Mouse (Mus musculus): Measurements from ENCODE around the gene Gstt4. TPM values are rescaled to one million over a fixed set of nuclear protein-coding genes. Genes with fewer than 3 reads are reported as not detected.
"Not testable (repeated sequence)": the region's sequence is repeated elsewhere in the genome, so short reads cannot be mapped to it uniquely, and the experiment has no call there.

Gstt4 gene
- polyA plus RNA-seq, 1 experiment from 2014 or later: not detected

DNA sequence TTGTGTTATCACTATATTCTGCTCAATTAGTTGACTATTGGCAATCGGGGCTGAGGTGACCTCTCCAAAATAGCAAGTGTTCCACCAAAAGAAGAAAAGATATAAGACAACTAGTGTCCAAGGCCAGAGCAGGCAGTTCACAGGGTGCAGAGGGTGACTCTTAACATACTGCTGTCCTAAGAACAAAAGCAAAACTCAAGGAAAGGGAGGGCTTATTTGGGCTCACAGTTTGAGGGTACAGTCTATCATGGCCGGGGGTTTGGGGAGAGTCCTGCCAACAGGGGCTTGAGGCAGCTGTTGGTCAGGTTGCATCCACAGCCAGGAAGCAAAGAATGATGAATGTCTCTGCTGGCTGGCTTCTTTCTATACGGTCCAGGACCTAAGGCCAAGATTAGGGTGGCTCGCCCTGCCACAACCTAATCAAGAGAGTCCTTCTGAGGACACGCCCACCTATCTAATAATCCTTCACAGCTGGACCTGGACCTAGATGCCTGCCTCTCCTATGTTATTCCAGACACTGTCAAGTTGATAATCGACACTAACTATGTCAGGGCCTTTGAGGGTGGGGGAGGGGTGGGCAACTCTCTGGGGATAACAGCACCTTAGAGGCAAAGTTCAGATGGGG lies 23.1 kb upstream of the Gstt4 start:
- no peaks in the 10 kb centered on the region for H3K27me3 ChIP-seq (replicated peaks; ENCODE audit: control insufficient read depth, insufficient read depth, low read length)
- no peak overlapping the region for H3K9ac ChIP-seq (ENCODE audit: low read length)
- H3K4me1 ChIP-seq (replicated peaks; ENCODE audit: control insufficient read depth, insufficient read depth, low read length): no peaks in the 10 kb centered on the region; the same call in 1 of the 2 replicates
- no peak overlapping the region for H3K4me3 ChIP-seq (ENCODE audit: low read depth, low read length)
- no peak for ATAC-seq (replicated peaks; ENCODE audit: low FRiP score, low TSS enrichment, low read depth)
- no peak for DNase-seq (ENCODE audit: low spot score)
- no peaks in the 10 kb centered on the region for H3K9me3 ChIP-seq (ENCODE audit: control insufficient read depth, low read length)
- H3K4me2 ChIP-seq (ENCODE audit: low read length): no peak overlapping the region
- no peak overlapping the region for H3K27ac ChIP-seq (ENCODE audit: low read depth)
- H3K36me3 ChIP-seq (ENCODE audit: control insufficient read depth, insufficient read depth, low read length): no peaks in the 10 kb centered on the region
- WGBS: 81% methylated on average over 6 of the region's 6 CpGs

DNA sequence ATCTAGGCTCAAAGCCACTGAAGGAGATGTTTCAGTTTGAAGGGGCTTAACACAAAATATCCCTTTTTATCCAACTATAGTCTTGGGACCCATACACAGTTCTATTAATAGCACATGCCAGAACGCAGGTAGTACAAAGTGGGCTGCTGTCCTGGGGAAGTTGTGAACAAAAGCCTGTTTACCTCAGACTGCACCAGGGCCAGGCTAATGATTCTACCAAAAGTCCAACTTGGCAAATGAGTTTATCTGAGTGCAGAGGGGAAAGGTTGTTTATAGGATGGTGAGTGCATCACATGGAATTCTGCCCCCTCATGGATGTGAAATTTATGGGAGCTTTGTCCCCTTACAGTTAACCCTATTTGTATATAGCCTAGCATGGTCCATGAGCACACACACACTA lies 22.5 kb upstream of the Gstt4 start:
- no peak for ATAC-seq (replicated peaks; ENCODE audit: low FRiP score, low TSS enrichment, low read depth)
- no peaks in the 10 kb centered on the region; the same call in 1 of the 2 replicates for H3K4me1 ChIP-seq (replicated peaks; ENCODE audit: control insufficient read depth, insufficient read depth, low read length)
- H3K27me3 ChIP-seq (replicated peaks; ENCODE audit: control insufficient read depth, insufficient read depth, low read length): no peaks in the 10 kb centered on the region
- no peak overlapping the region for H3K4me3 ChIP-seq (ENCODE audit: low read depth, low read length)
- H3K27ac ChIP-seq (ENCODE audit: low read depth): no peak overlapping the region
- WGBS: 63% methylated on average over 1 of the region's 1 CpGs
- no peak overlapping the region for H3K9ac ChIP-seq (ENCODE audit: low read length)
- H3K36me3 ChIP-seq (ENCODE audit: control insufficient read depth, insufficient read depth, low read length): no peaks in the 10 kb centered on the region
- no peak overlapping the region for H3K4me2 ChIP-seq (ENCODE audit: low read length)
- no peak for DNase-seq (ENCODE audit: low spot score)
- H3K9me3 ChIP-seq (ENCODE audit: control insufficient read depth, low read length): no peaks in the 10 kb centered on the region

- not testable (repeated sequence) for H3K4me1 ChIP-seq (replicated peaks; ENCODE audit: control insufficient read depth, insufficient read depth, low read length); H3K4me2 ChIP-seq (ENCODE audit: low read length); H3K36me3 ChIP-seq (ENCODE audit: control insufficient read depth, insufficient read depth, low read length); H3K9me3 ChIP-seq (ENCODE audit: control insufficient read depth, low read length); H3K27ac ChIP-seq (ENCODE audit: low read depth); H3K27me3 ChIP-seq (replicated peaks; ENCODE audit: control insufficient read depth, insufficient read depth, low read length); H3K9ac ChIP-seq (ENCODE audit: low read length); DNase-seq (ENCODE audit: low spot score); H3K4me3 ChIP-seq (ENCODE audit: low read depth, low read length); ATAC-seq (replicated peaks; ENCODE audit: low FRiP score, low TSS enrichment, low read depth)
- WGBS: 78% methylated on average over 6 of the region's 6 CpGs
Observed at GRCm38 (mm10) chr10:75843898-75844297, 21.6 kb upstream of the Gstt4 start.

- Histone ChIP-seq H3K4me2 (ENCODE audit: low read length) (no peak overlapping the region), H3K4me3 (ENCODE audit: low read depth, low read length) (no peak overlapping the region), H3K27me3 (replicated peaks; ENCODE audit: control insufficient read depth, insufficient read depth, low read length) (no peaks in the 10 kb centered on the region), H3K9me3 (ENCODE audit: control insufficient read depth, low read length) (no peaks in the 10 kb centered on the region), H3K27ac (ENCODE audit: low read depth) (no peak overlapping the region), H3K4me1 (replicated peaks; ENCODE audit: control insufficient read depth, insufficient read depth, low read length) (peaks cover 24% of the 10 kb centered on the region), H3K36me3 (ENCODE audit: control insufficient read depth, insufficient read depth, low read length) (no peaks in the 10 kb centered on the region), H3K9ac (ENCODE audit: low read length) (no peak overlapping the region)
- no peak for ATAC-seq (replicated peaks; ENCODE audit: low FRiP score, low TSS enrichment, low read depth)
- WGBS: 87% methylated on average over 10 of the region's 10 CpGs
- DNase-seq (ENCODE audit: low spot score): no peak
Observed at GRCm38 (mm10) chr10:75839092-75839491, 16.7 kb upstream of the Gstt4 start.

GRCm38 (mm10) chr10:75837248-75837759 lies 15.0 kb upstream of the Gstt4 start, which contains the start of gene Gstt2:
Gene Gstt2, minus strand, starts transcription at chr10:75837424.
- Histone ChIP-seq H3K27me3 (replicated peaks; ENCODE audit: control insufficient read depth, insufficient read depth, low read length) (no peaks in the 10 kb centered on the region), H3K4me1 (replicated peaks; ENCODE audit: control insufficient read depth, insufficient read depth, low read length) (peaks cover 33% of the 10 kb centered on the region), H3K36me3 (ENCODE audit: control insufficient read depth, insufficient read depth, low read length) (no peaks in the 10 kb centered on the region), H3K9ac (ENCODE audit: low read length) (peak within 1 kb of the TSS; percentile 56), H3K4me3 (ENCODE audit: low read depth, low read length) (peak within 1 kb of the TSS; percentile 46), H3K27ac (ENCODE audit: low read depth) (peak within 1 kb of the TSS; percentile 84), H3K9me3 (ENCODE audit: control insufficient read depth, low read length) (no peaks in the 10 kb centered on the region), H3K4me2 (ENCODE audit: low read length) (peak within 1 kb of the TSS; percentile 68)
- ATAC-seq (replicated peaks; ENCODE audit: low FRiP score, low TSS enrichment, low read depth) (peak; percentile 73), DNase-seq (ENCODE audit: low spot score) (peak; percentile 91)
- WGBS: under 1% methylated on average over 21 of the region's 21 CpGs

DNA sequence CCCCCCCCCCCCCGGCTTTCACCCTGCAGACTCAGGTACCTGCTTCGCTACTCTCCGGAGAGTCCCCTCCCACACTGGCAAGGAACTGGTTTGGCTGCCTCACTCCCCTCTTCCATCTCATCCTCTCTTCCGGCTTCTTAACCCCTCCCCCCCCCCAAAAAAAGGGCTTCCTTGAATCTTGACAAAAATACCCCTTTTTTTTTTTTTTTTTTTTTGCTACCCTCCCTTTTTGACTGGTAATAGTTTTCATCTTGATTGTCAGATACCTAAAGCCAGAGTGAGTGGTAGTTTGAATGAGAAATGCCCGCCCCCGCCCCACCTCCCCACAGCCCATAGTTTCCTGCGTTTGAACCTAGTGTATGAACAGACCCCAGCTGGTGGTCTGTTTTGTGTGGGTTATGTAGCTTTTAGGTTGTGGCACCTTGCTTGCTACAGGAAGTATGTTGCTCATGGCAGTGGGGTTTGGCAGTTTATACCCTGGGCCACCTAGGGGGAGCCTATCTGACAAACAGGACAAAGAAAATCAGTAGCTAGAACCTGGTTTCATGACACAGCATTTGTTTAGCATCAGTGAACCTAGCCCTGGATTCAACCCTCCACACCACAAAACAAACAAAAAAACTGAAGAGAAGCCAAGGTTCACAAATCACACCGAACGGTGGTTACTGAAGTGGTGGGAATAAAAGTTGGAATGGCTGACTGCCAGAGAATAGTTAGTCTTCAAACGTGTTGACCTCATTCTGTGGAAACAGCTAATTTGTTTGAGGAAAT lies 13.6 kb upstream of the Gstt4 start:
- 0 out of 2 replicates have a peak overlapping the region, but pooled peaks have one; percentile 33 for H3K4me3 ChIP-seq (ENCODE audit: low read depth, low read length)
- ATAC-seq (replicated peaks; ENCODE audit: low FRiP score, low TSS enrichment, low read depth) (no peak; the same call in 1 of the 2 replicates), DNase-seq (ENCODE audit: low spot score) (no peak)
- H3K4me2 ChIP-seq (ENCODE audit: low read length): peak overlapping the region; percentile 74
- no peaks in the 10 kb centered on the region for H3K36me3 ChIP-seq (ENCODE audit: control insufficient read depth, insufficient read depth, low read length)
- H3K4me1 ChIP-seq (replicated peaks; ENCODE audit: control insufficient read depth, insufficient read depth, low read length): peaks cover 33% of the 10 kb centered on the region
- H3K9ac ChIP-seq (ENCODE audit: low read length): no peak overlapping the region
- WGBS: 15% methylated on average over 9 of the region's 10 CpGs
- no peaks in the 10 kb centered on the region for H3K9me3 ChIP-seq (ENCODE audit: control insufficient read depth, low read length)
- H3K27ac ChIP-seq (ENCODE audit: low read depth): 0 out of 2 replicates have a peak overlapping the region, but pooled peaks have one; percentile 84
- H3K27me3 ChIP-seq (replicated peaks; ENCODE audit: control insufficient read depth, insufficient read depth, low read length): no peaks in the 10 kb centered on the region

DNA sequence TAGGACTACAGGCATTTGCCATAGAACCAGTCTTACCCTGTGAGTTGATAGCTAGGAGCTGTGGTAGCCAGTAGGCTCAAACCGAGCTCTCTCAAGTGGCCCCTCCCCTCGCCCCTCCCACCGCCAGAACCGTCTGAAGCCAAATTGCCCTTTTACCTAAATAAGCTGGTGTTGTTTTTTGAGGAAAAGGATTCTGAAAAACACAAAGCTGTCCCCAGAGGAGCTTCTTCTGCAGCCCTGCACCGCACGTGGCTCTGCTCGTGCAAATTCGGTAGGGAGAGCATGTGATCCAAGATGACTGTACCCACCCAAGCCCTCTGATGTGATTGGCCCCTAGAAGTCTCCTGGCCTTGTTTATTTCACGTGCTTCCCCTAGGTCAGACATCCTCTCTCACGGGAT lies 13.0 kb upstream of the Gstt4 start:
- Histone ChIP-seq H3K9ac (ENCODE audit: low read length) (0 out of 2 replicates have a peak overlapping the region, but pooled peaks have one; percentile 10), H3K4me1 (replicated peaks; ENCODE audit: control insufficient read depth, insufficient read depth, low read length) (peaks cover 33% of the 10 kb centered on the region), H3K27me3 (replicated peaks; ENCODE audit: control insufficient read depth, insufficient read depth, low read length) (no peaks in the 10 kb centered on the region), H3K4me2 (ENCODE audit: low read length) (peak overlapping the region; percentile 74), H3K36me3 (ENCODE audit: control insufficient read depth, insufficient read depth, low read length) (no peaks in the 10 kb centered on the region), H3K9me3 (ENCODE audit: control insufficient read depth, low read length) (no peaks in the 10 kb centered on the region), H3K27ac (ENCODE audit: low read depth) (no peak overlapping the region), H3K4me3 (ENCODE audit: low read depth, low read length) (peak overlapping the region; percentile 33)
- DNase-seq (ENCODE audit: low spot score) (peak; percentile 78), ATAC-seq (replicated peaks; ENCODE audit: low FRiP score, low TSS enrichment, low read depth) (peak; percentile 59)
- 2% methylated on average over 10 of the region's 10 CpGs for WGBS

DNA sequence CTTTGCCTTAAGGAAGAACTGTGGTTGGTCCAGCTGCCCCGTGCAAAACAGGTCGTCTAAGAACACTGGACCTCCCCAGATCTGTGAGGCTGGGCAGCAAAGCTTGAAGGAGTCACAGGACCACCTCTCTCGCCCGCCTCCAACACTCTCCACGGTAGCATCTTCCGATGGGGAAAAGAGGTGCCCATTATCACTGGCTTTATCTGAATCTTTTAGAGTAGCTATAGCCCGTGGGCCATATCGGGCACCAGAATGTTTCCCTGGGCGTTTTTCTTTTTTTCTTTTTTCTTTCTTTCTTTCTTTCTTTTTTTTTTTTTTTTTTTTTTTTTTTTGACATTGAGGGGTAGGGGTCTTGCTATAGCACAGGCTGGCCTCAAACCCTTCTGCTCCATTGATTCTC lies 12.4 kb upstream of the Gstt4 start:
- Histone ChIP-seq H3K36me3 (ENCODE audit: control insufficient read depth, insufficient read depth, low read length) (no peaks in the 10 kb centered on the region), H3K4me2 (ENCODE audit: low read length) (peak overlapping the region; percentile 74), H3K27me3 (replicated peaks; ENCODE audit: control insufficient read depth, insufficient read depth, low read length) (no peaks in the 10 kb centered on the region), H3K4me3 (ENCODE audit: low read depth, low read length) (peak overlapping the region; percentile 33), H3K9ac (ENCODE audit: low read length) (peak overlapping the region; percentile 46), H3K27ac (ENCODE audit: low read depth) (peak overlapping the region; percentile 30; the same call in 1 of the 2 replicates), H3K9me3 (ENCODE audit: control insufficient read depth, low read length) (no peaks in the 10 kb centered on the region), H3K4me1 (replicated peaks; ENCODE audit: control insufficient read depth, insufficient read depth, low read length) (peaks cover 33% of the 10 kb centered on the region)
- DNase-seq (ENCODE audit: low spot score) (no peak), ATAC-seq (replicated peaks; ENCODE audit: low FRiP score, low TSS enrichment, low read depth) (no peak)
- 12% methylated on average over 9 of the region's 9 CpGs for WGBS

Data from intestine, embryonic 14.5 days (tissue).